Mouse (Mus musculus) cerebellum, postnatal 10 days (tissue): ENCODE data around the gene Vmn1r220.
"Not testable (repeated sequence)": the region's sequence is repeated elsewhere in the genome, so short reads cannot be mapped to it uniquely, and the experiment has no call there.

Source experiments
- DNase-seq, 2 experiments: peaks; one replicate each; pipeline ENCODE4 v3.0.0; 2021; ENCODE audit warnings: mixed read lengths in 2 of 2

Gene Vmn1r220

GRCm38 (mm10) chr13:23187875-23188274 lies at the start of gene Vmn1r220:
Gene Vmn1r220 (minus strand): TSS chr13:23187975.
- DNase-seq: no peak

DNA sequence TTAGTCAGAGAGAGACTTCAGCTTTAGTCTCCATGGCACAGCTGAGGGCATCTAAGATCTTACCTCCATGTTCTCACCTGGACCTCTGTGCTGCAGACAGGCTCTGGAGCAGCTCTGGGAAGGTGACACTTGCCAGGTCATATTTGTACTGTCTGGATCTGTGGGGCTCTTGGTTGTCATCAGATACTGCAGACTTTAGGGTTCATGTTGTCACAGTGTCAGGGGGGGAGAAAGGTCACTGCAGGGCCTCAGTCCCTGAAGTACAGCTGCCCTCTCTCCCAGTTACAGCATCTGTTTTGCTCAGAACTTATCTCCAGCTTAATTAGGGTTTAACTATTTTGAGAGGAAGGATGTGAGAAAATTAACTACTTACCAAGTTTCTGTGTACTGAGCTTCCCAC lies 48.1 kb upstream of the Vmn1r220 start, which contains the start of gene Vmn1r222:
Gene Vmn1r222 (minus strand): TSS at position 101 of the 400 bp plus-strand sequence.
- not testable (repeated sequence) for DNase-seq

DNA sequence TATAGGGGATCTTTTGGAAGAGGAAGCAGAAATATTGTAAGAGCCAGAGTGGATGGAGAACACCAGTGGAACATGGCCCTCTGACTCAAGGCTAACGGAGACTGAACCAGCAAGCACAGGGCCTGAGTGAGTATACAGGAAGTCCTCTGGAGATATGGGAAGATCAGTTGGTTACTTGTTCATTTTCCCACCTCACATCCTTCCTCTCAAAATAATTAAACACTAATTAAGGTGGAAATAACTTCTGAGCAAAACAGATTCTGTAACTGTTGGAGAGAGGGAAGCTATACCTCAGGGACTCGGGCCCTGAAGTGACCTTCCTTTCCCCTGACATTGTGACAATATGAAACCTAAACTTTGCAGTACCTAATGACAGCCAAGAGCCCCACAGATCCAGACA lies 26.1 kb upstream of the Vmn1r220 start, which contains the start of gene Vmn1r221:
Gene Vmn1r221 (plus strand): TSS at position 301 of the 400 bp plus-strand sequence.
- DNase-seq: not testable (repeated sequence)

- not testable (repeated sequence) for DNase-seq
Measured at GRCm38 (mm10) chr13:23203885-23204284, 16.1 kb upstream of the Vmn1r220 start.

DNA sequence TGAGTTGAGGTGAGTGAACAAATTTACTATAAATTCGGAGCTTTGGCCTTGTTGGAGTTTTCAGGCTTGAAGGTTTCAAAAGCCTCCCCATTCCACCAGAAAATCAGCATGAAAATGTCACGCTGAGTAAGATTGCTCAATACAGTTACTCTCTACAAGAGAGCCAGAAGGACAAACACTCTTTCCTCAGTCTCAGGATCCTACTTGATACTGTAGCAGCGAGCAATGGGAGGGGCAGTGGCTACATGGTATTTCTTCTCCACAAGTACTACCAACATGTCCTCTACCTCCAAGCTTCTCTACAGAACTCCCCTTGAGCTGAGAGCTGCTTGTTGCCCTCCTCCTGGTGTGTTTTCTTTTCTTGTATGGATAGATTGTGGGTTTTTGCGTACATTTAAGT lies 21.3 kb downstream of the Vmn1r220 start:
- not testable (repeated sequence) for DNase-seq

DNA sequence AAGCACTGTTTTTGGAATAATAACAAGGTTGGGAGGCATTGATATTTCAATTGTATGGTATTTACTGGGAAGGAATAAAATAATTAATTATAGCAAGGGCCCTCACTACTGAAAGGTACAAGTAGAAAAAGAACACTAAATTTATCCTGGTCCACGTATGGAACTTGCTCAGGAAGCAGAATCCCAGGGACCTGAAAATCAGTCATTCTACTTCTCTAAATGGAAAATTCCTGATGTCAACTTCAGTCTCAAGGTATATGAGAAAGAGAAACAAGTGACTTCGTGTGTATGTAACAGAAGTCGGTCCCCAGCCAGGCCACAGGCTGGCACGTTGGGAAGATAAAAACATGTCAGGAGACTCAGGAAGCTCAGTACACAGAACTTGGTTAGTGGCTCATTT lies 28.8 kb downstream of the Vmn1r220 start, which contains the start of gene Vmn1r219:
Gene Vmn1r219 (plus strand): TSS at position 301 of the 400 bp plus-strand sequence.
- DNase-seq: no peak

GRCm38 (mm10) chr13:23157848-23158247 lies 29.9 kb downstream of the Vmn1r220 start:
- DNase-seq: peak; percentile 14 to 28

DNA sequence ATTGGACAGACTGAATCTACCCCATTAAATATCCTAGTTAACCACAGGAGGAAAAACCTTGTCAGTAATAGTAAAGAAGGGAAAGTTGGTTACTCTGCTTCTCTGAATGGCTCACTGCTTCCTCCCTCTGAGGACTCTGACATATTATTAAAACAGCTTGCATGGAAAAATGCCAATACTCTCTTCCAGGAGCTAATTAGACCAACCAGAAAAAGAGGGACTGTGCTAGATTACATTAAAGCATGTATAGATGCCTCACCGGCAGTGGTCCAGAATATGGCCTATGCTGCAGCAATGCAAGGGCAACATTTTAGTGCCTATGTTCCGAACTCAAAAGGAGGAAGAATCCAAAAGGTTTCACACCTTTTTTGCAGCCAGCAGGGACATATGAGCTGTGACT lies 48.9 kb downstream of the Vmn1r220 start:
- peak; percentile 52 to 60 for DNase-seq

DNA sequence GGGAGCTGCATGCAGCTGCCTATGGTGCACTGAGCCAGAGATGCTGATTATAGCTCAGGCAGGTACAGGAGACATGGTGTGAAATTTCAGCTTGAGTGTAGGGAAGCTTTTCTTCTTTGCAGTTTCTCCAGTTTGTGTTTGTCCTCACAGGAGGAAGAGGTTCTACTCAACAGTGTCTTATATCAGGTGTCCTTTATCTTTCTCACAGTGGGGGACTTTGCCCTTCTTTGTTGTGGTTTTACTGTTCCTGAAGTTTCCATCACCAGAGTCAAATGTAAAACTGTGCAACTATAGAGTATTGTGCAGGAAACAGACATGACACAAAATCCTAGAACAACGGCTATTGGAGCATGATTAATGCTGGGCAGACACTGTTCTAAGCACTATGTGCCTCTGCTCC lies 54.3 kb downstream of the Vmn1r220 start:
- DNase-seq: no peak

DNA sequence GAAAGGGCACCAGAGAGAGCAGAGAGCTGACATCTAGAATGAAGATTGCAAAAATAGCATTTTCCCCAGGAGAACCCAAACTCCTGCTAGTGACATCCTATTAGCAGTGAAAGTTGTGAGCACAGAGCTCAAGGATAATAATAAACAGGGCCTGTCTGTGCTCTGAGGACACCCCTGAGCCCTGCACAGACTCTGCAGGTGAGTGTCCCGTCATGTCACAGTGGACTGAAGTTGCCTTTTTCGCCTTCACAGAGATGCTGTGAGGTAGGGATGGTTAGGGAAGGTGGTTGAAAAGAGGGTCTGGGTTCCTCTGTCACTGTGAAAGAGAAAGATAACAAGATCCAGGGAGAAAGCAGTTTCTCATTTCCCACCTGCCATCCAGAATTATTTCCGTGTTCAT lies 54.7 kb downstream of the Vmn1r220 start, which contains the start of gene Vmn1r218:
Gene Vmn1r218 (plus strand): TSS at position 57 of the 400 bp plus-strand sequence.
- DNase-seq: no peak
